Mouse (Mus musculus): ENCODE results near the gene Fbxo22. TPM values are rescaled to one million over a fixed set of nuclear protein-coding genes. Genes with fewer than 3 reads are reported as not detected.

Gene Fbxo22
- polyA plus RNA-seq, 1 experiment from 2014 or later = 69.5 TPM

DNA sequence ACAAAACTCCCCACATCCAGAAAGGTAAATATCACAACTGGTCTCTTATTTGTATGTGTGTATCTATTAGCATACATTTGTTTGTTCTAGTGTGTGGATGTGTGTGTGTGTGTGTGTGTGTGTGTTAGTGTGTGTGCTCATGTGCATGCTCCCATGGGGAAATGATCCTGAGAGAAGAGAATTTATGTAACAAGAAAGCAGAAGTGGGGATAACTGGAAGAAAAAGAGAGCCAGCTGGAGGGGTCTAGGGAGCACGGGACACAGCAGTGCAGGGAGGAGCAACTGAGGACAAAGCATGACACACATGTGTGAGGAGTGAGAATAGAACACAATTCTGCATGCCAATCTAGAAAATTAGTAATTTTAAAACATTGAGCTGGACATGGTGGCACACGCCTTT, 48.4 kb downstream of the Fbxo22 start:
- no peak overlapping the region for H3K4me2 ChIP-seq
- H3K27me3 ChIP-seq = no peaks in the 10 kb centered on the region
- H3K9ac ChIP-seq = no peak overlapping the region
- WGBS = 87% methylated on average over 2 of the region's 2 CpGs
- no peaks in the 10 kb centered on the region for H3K4me1 ChIP-seq
- H3K9me3 ChIP-seq (replicated peaks) = no peaks in the 10 kb centered on the region
- no peak for ATAC-seq (replicated peaks; ENCODE audit: low FRiP score)
- H3K4me3 ChIP-seq (replicated peaks) = no peak overlapping the region
- H3K27ac ChIP-seq = no peak overlapping the region
- no peaks in the 10 kb centered on the region for H3K36me3 ChIP-seq

DNA sequence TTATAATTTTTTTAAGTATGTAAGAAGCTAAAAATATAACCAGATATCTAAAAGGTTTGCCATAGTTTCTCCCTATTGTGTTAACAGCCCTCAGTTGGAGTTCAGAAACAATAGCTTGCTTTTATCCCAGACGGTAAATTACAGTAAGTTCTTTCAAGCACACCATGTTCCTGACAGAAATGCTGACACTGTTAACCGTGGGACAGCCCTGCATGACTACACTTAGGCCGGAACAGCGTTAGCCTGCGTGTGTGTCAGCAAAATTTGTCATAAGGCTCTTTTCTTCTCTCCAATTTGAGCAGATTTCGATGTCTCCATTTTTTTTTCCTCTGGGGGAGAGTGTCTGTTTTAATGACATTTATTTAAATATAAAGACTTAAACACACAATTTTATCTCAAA, 51.0 kb downstream of the Fbxo22 start:
- 66% methylated on average over 6 of the region's 6 CpGs for WGBS
- Histone ChIP-seq H3K4me1 (no peaks in the 10 kb centered on the region), H3K27me3 (no peaks in the 10 kb centered on the region), H3K9me3 (replicated peaks) (no peaks in the 10 kb centered on the region), H3K36me3 (no peaks in the 10 kb centered on the region), H3K4me2 (no peak overlapping the region), H3K4me3 (replicated peaks) (no peak overlapping the region), H3K9ac (no peak overlapping the region), H3K27ac (no peak overlapping the region)
- ATAC-seq (replicated peaks; ENCODE audit: low FRiP score) = no peak

DNA sequence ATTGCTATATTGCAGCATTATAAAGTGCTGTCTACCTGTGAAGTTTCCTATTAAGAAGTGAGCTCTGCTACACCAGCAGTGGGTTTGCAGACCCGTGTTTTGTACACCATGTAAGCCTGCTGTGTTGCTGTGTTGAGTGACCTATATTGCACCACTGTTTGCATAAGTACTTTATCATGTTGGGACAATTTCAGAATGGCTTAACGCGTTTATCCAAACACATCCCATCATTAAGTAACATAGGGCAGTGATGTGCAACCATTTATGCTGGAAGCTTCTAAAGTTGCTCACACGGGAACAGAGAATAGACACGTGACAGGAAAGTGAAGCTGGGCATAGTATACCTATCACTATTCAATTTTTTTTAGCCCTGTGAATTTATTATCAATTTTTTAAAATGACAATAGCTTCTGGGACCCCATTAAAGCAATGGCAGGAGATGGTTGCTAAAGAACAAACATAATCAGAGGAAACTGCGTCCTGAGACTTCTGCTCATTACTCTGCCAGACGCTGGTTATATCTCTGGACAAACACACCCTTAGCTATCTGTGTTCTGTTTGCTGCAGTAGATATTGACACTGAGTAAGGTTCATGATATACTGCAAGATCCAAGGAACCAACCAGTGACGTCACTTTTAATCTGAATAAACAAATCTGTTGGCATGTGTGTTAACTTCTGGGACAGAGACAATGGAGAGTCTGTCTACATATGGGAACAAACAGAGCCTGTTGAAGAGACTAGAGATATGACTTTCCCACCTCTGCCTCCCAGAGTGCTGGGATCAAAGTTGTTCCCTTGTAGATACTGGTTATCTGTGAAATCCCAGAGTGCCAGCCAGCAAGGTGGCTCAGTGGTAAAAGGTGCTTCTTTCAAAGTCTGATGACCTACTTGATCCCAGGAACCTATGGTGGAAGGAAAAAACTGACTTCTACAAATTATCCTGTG, 55.9 kb downstream of the Fbxo22 start:
- Histone ChIP-seq H3K27ac (no peak overlapping the region), H3K9me3 (replicated peaks) (no peaks in the 10 kb centered on the region), H3K27me3 (no peaks in the 10 kb centered on the region), H3K9ac (no peak overlapping the region), H3K4me3 (replicated peaks) (no peak overlapping the region), H3K4me1 (no peaks in the 10 kb centered on the region), H3K36me3 (no peaks in the 10 kb centered on the region), H3K4me2 (no peak overlapping the region)
- no peak for ATAC-seq (replicated peaks; ENCODE audit: low FRiP score)
- WGBS = 80% methylated on average over 8 of the region's 8 CpGs

DNA sequence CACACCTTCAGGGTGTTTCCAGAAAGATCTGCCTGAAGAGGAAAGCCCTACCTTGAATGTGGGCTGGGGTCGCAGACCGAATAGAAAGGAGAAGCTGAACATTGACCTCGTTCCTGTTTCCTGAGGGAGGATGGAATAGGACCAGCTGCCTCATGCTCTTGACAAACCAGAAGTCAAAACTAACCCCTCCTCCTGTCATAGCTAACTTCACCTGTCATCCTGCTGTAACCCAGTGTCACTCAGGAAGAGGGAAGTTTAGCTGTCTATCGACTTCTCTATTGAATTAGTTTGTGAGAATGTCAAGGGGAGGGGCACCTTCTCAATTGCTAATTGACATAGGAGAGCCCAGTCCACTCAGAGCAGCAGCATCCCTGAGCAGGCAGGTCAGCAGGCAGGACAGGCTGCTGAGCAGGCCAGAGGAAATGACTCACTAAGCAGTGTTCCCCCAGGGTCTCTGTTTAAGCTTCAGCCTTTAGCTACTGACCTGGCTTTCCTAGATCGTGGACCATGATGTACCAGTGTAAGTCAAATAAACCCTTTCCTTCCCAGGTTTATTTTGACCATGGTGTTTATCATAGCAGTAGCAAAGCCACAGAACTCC, 63.3 kb downstream of the Fbxo22 start:
- no peaks in the 10 kb centered on the region for H3K36me3 ChIP-seq
- no peak overlapping the region for H3K4me2 ChIP-seq
- no peaks in the 10 kb centered on the region for H3K27me3 ChIP-seq
- no peaks in the 10 kb centered on the region for H3K4me1 ChIP-seq
- H3K9me3 ChIP-seq (replicated peaks) = no peaks in the 10 kb centered on the region
- H3K9ac ChIP-seq = no peak overlapping the region
- no peak overlapping the region for H3K27ac ChIP-seq
- ATAC-seq (replicated peaks; ENCODE audit: low FRiP score) = no peak
- WGBS = 39% methylated on average over 5 of the region's 5 CpGs
- no peak overlapping the region for H3K4me3 ChIP-seq (replicated peaks)

DNA sequence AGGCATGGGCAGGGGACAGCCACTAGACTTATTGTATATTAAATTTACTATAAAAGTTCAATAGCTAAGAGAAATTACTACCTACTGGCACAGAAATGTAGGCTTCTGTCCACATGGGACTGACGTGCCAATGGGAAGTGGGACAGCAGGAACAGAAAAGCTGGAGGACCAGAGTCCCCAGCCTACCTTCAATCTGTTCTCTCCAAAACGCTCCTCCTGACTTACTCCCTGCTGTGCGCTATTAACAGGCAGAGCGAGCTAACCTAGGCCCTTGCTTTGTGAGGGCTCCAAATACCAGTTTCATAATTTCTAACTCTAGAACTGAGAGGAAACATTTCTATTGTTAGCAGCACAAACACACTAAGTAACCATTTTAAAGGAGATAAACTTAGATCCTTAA, 65.2 kb downstream of the Fbxo22 start:
- no peak overlapping the region for H3K4me3 ChIP-seq (replicated peaks)
- H3K4me1 ChIP-seq = no peaks in the 10 kb centered on the region
- ATAC-seq (replicated peaks; ENCODE audit: low FRiP score) = no peak
- H3K27me3 ChIP-seq = no peaks in the 10 kb centered on the region
- H3K9me3 ChIP-seq (replicated peaks) = no peaks in the 10 kb centered on the region
- no peak overlapping the region for H3K4me2 ChIP-seq
- no peak overlapping the region for H3K27ac ChIP-seq
- 75% methylated on average over 4 of the region's 4 CpGs for WGBS
- no peaks in the 10 kb centered on the region for H3K36me3 ChIP-seq
- H3K9ac ChIP-seq = no peak overlapping the region

Other genes with a start within 250 kb of the Fbxo22 start
- 1.0 and 1.1 TPM in 2 replicates for gene Chrna5, start 228.0 kb upstream of the Fbxo22 start, polyA plus RNA-seq (2015; fragmentation: Nextera tagmentation; extraction: Ambion mirVana)
- gene Chrna3, start 182.4 kb upstream of the Fbxo22 start, polyA plus RNA-seq (2015; fragmentation: Nextera tagmentation; extraction: Ambion mirVana) = 1.0 and 1.6 TPM in 2 replicates
- gene Chrnb4, start 160.1 kb upstream of the Fbxo22 start, polyA plus RNA-seq (2015; fragmentation: Nextera tagmentation; extraction: Ambion mirVana) = 2.2 and 2.8 TPM in 2 replicates
- 30.2 and 33.7 TPM in 2 replicates for gene Ube2q2, start 60.1 kb upstream of the Fbxo22 start, polyA plus RNA-seq (2015; fragmentation: Nextera tagmentation; extraction: Ambion mirVana)
- gene Nrg4, start 117.9 kb downstream of the Fbxo22 start, polyA plus RNA-seq (2015; fragmentation: Nextera tagmentation; extraction: Ambion mirVana) = 1.1 and 1.6 TPM in 2 replicates
- 0.23 and 0.29 TPM in 2 replicates for gene Tmem266, start 118.0 kb downstream of the Fbxo22 start, polyA plus RNA-seq (2015; fragmentation: Nextera tagmentation; extraction: Ambion mirVana)

Measured in kidney, embryonic 15.5 days (tissue).